Mouse (Mus musculus): ENCODE results near the gene Esrrg. TPM values are rescaled to one million over a fixed set of nuclear protein-coding genes. Genes with fewer than 3 reads are reported as not detected.

The Esrrg gene
- polyA plus RNA-seq, 1 experiment from 2014 or later: 5.0 TPM

DNA sequence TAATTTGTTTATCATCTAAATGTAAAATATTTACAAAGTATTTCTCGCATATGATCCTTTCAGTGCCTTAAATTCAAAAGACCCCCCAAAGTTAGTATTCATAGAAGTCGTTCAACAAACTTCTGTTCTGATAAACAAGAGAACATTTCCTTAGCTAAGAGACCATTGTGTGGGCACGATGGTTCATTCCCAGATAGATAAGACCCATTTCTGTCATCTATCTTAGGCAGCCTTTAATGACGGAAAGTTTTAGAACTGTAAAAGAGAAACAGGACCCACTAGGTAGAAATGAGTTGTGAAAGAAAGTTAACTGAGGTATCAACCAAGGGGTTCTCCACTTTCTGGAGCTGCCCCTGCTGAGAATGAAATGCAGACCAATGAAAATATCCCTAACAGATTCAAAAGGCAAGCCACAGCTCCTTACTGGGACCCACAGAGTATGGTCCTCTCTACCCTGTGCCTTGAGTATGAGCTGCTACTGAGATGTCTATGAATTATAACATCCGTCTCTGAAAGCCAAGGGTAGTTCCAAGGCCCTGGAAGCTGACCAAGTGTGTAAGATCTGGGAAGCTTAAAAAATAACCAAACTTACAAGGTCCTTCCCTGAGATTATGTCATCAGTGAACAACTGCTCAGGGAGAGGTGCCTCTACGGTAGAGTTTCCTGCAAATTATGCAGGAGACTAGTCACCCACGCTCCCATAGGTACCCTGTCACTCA, 548.8 kb downstream of the Esrrg start:
- DNase-seq (ENCODE audit: low spot score) (no peak), ATAC-seq (replicated peaks; ENCODE audit: low FRiP score) (no peak)
- Histone ChIP-seq H3K4me2 (ENCODE audit: low read depth, low read length, severe bottlenecking) (no peak overlapping the region), H3K36me3 (ENCODE audit: control insufficient read depth, insufficient read depth, low read length) (no peaks in the 10 kb centered on the region), H3K27ac (ENCODE audit: low read depth, low read length) (no peak overlapping the region), H3K9me3 (ENCODE audit: control insufficient read depth, low read length) (no peaks in the 10 kb centered on the region), H3K9ac (ENCODE audit: low read length) (no peak overlapping the region), H3K4me3 (ENCODE audit: low read depth, low read length) (no peak overlapping the region), H3K4me1 (replicated peaks; ENCODE audit: control insufficient read depth, insufficient read depth, low read length) (no peaks in the 10 kb centered on the region; the same call in 1 of the 2 replicates), H3K27me3 (ENCODE audit: control insufficient read depth, insufficient read depth, low read length) (no peaks in the 10 kb centered on the region)
- 89% methylated on average over 7 of the region's 7 CpGs for WGBS

DNA sequence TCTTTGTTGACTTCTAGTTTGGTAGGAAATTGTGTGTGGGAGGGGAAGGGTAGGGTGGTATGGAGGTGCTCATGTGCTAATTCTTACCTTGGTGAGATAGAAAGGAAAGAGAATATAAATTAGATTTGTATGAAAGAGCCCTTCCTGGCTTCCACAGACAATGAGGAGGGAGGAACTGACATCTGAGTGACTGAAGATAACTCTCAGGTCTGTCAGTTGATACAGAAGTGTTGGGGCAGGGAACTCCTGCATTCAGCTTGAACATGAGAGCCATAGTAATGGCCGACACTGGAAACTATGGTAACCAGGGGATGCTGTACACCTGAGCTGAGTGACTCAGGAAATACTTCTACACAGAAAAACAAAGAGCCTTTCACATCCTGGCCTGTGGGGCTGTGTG, 550.1 kb downstream of the Esrrg start:
- ATAC-seq (replicated peaks; ENCODE audit: low FRiP score) (no peak), DNase-seq (ENCODE audit: low spot score) (no peak)
- Histone ChIP-seq H3K27me3 (ENCODE audit: control insufficient read depth, insufficient read depth, low read length) (no peaks in the 10 kb centered on the region), H3K36me3 (ENCODE audit: control insufficient read depth, insufficient read depth, low read length) (no peaks in the 10 kb centered on the region), H3K27ac (ENCODE audit: low read depth, low read length) (no peak overlapping the region), H3K4me2 (ENCODE audit: low read depth, low read length, severe bottlenecking) (no peak overlapping the region), H3K9ac (ENCODE audit: low read length) (no peak overlapping the region), H3K9me3 (ENCODE audit: control insufficient read depth, low read length) (no peaks in the 10 kb centered on the region), H3K4me3 (ENCODE audit: low read depth, low read length) (no peak overlapping the region), H3K4me1 (replicated peaks; ENCODE audit: control insufficient read depth, insufficient read depth, low read length) (no peaks in the 10 kb centered on the region; the same call in 1 of the 2 replicates)
- 86% methylated on average over 1 of the region's 1 CpGs for WGBS

DNA sequence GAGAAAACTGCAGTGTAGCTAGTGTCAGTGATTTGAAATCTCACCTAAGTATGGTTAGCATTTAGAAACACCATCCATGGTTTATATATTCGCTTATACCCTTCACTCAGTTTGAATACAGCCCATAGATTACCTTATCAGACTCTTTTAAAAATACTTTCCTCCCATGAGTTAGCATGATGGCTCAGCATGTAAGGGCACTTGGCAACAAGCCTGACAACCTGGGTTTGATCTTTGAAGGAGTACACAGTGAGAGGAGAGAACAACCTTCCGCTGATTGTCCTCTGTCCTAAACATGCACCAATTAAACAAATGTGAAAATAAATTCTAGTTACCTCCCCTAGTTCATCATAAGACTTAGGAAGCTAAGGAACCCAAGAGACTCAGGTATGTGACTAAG, 550.5 kb downstream of the Esrrg start:
- Histone ChIP-seq H3K9ac (ENCODE audit: low read length) (no peak overlapping the region), H3K4me2 (ENCODE audit: low read depth, low read length, severe bottlenecking) (no peak overlapping the region), H3K4me3 (ENCODE audit: low read depth, low read length) (no peak overlapping the region), H3K27me3 (ENCODE audit: control insufficient read depth, insufficient read depth, low read length) (no peaks in the 10 kb centered on the region), H3K9me3 (ENCODE audit: control insufficient read depth, low read length) (no peaks in the 10 kb centered on the region), H3K27ac (ENCODE audit: low read depth, low read length) (no peak overlapping the region), H3K4me1 (replicated peaks; ENCODE audit: control insufficient read depth, insufficient read depth, low read length) (no peaks in the 10 kb centered on the region; the same call in 1 of the 2 replicates), H3K36me3 (ENCODE audit: control insufficient read depth, insufficient read depth, low read length) (no peaks in the 10 kb centered on the region)
- ATAC-seq (replicated peaks; ENCODE audit: low FRiP score) (no peak), DNase-seq (ENCODE audit: low spot score) (no peak)
- 93% methylated on average over 2 of the region's 2 CpGs for WGBS

DNA sequence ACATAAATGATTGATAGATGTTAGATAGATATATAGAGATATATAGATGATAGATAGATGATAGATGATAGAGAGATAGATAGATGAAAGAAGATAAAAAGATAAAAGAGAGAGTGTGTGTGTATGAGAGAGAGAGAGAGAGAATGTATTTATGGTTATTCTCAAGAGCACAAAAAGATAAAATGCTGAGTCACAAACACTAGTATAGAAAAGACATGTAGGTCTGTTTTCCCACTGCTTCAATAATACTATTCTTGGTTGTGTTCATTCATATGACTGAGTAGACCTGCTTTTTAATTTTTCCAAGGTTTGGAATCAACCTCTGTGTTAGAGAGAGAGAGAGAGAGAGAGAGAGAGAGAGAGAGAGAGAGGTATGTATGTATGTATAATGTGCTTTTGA, 554.5 kb downstream of the Esrrg start:
- H3K36me3 ChIP-seq (ENCODE audit: control insufficient read depth, insufficient read depth, low read length): no peaks in the 10 kb centered on the region
- no peak overlapping the region for H3K27ac ChIP-seq (ENCODE audit: low read depth, low read length)
- H3K4me2 ChIP-seq (ENCODE audit: low read depth, low read length, severe bottlenecking): no peak overlapping the region
- no peak overlapping the region for H3K9ac ChIP-seq (ENCODE audit: low read length)
- ATAC-seq (replicated peaks; ENCODE audit: low FRiP score): no peak
- no peaks in the 10 kb centered on the region for H3K27me3 ChIP-seq (ENCODE audit: control insufficient read depth, insufficient read depth, low read length)
- no peak for DNase-seq (ENCODE audit: low spot score)
- no peaks in the 10 kb centered on the region for H3K9me3 ChIP-seq (ENCODE audit: control insufficient read depth, low read length)
- no peaks in the 10 kb centered on the region for H3K4me1 ChIP-seq (replicated peaks; ENCODE audit: control insufficient read depth, insufficient read depth, low read length)
- H3K4me3 ChIP-seq (ENCODE audit: low read depth, low read length): no peak overlapping the region

DNA sequence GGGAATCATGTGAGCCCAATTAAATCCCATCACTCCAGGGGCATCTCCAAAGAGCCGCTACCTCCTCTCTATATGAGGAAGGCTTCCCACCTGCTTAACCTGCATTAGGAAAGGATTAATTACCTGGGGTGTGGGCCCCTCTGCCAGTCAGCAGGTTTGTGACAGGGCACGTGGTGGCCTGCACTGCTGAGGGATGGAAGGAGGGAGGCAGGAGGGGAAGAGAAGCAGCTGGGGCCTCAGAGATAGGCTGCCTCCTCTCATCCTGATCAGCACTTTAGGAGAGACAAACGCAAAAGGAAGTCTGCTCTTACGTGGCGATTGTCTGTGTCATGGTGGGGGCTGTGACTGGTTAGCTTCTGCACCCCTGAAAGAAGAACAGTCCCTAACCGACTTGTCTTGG, 555.7 kb downstream of the Esrrg start:
- no peak overlapping the region for H3K9ac ChIP-seq (ENCODE audit: low read length)
- DNase-seq (ENCODE audit: low spot score): no peak
- 54% methylated on average over 6 of the region's 6 CpGs for WGBS
- ATAC-seq (replicated peaks; ENCODE audit: low FRiP score): no peak
- H3K4me1 ChIP-seq (replicated peaks; ENCODE audit: control insufficient read depth, insufficient read depth, low read length): no peaks in the 10 kb centered on the region
- no peaks in the 10 kb centered on the region for H3K9me3 ChIP-seq (ENCODE audit: control insufficient read depth, low read length)
- H3K4me3 ChIP-seq (ENCODE audit: low read depth, low read length): no peak overlapping the region
- no peak overlapping the region for H3K4me2 ChIP-seq (ENCODE audit: low read depth, low read length, severe bottlenecking)
- no peak overlapping the region for H3K27ac ChIP-seq (ENCODE audit: low read depth, low read length)
- no peaks in the 10 kb centered on the region for H3K36me3 ChIP-seq (ENCODE audit: control insufficient read depth, insufficient read depth, low read length)
- H3K27me3 ChIP-seq (ENCODE audit: control insufficient read depth, insufficient read depth, low read length): no peaks in the 10 kb centered on the region

DNA sequence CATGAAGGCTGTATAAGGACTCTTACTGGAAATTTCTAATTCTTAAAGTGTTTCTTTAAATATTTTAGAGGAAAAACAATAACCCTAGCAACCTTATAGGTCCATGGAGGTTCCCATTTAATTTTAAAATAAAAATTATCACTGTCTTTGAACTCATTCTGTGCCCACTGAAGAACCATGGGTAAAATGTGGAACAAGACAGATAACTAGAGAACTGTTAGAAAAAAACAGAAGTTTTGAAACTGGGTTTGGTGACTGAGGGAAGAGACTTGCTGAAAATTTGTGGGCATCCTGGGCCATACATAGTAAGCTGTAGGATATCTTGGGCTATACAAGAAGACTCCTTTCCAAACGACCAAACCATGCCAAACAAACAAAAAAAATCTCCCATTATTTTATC, 565.3 kb downstream of the Esrrg start:
- Histone ChIP-seq H3K4me2 (ENCODE audit: low read depth, low read length, severe bottlenecking) (no peak overlapping the region), H3K4me3 (ENCODE audit: low read depth, low read length) (no peak overlapping the region), H3K27me3 (ENCODE audit: control insufficient read depth, insufficient read depth, low read length) (no peaks in the 10 kb centered on the region), H3K27ac (ENCODE audit: low read depth, low read length) (no peak overlapping the region), H3K9me3 (ENCODE audit: control insufficient read depth, low read length) (no peaks in the 10 kb centered on the region), H3K9ac (ENCODE audit: low read length) (no peak overlapping the region), H3K36me3 (ENCODE audit: control insufficient read depth, insufficient read depth, low read length) (no peaks in the 10 kb centered on the region), H3K4me1 (replicated peaks; ENCODE audit: control insufficient read depth, insufficient read depth, low read length) (no peaks in the 10 kb centered on the region)
- 58% methylated on average over 1 of the region's 1 CpGs for WGBS
- DNase-seq (ENCODE audit: low spot score) (no peak), ATAC-seq (replicated peaks; ENCODE audit: low FRiP score) (no peak)

DNA sequence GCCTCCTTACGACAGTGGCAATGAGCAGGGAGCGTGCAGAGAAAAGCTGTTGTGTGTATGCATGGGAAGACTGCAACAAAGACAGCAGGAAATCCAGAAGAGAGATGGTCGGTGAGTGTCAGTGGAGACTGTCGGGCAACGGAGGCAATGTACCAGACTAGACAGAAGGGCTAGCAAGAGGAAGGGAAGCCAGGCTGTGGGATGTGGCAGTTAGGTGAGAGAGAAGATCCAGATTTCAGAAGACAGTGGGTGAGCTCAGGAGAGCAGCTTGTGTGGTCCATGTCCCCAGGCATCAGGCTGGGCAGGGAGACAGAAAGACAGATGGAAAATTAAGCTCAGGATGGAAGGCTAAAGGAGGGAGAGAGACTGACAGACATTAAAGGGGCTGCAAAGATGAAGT, 574.4 kb downstream of the Esrrg start:
- no peak overlapping the region for H3K4me3 ChIP-seq (ENCODE audit: low read depth, low read length)
- no peak overlapping the region for H3K9ac ChIP-seq (ENCODE audit: low read length)
- H3K9me3 ChIP-seq (ENCODE audit: control insufficient read depth, low read length): no peaks in the 10 kb centered on the region
- no peak overlapping the region for H3K27ac ChIP-seq (ENCODE audit: low read depth, low read length)
- WGBS: 84% methylated on average over 5 of the region's 5 CpGs
- ATAC-seq (replicated peaks; ENCODE audit: low FRiP score): no peak
- no peaks in the 10 kb centered on the region for H3K36me3 ChIP-seq (ENCODE audit: control insufficient read depth, insufficient read depth, low read length)
- H3K27me3 ChIP-seq (ENCODE audit: control insufficient read depth, insufficient read depth, low read length): no peaks in the 10 kb centered on the region
- DNase-seq (ENCODE audit: low spot score): no peak
- H3K4me2 ChIP-seq (ENCODE audit: low read depth, low read length, severe bottlenecking): no peak overlapping the region
- peaks cover 2% of the 10 kb centered on the region; the same call in 1 of the 2 replicates for H3K4me1 ChIP-seq (replicated peaks; ENCODE audit: control insufficient read depth, insufficient read depth, low read length)

DNA sequence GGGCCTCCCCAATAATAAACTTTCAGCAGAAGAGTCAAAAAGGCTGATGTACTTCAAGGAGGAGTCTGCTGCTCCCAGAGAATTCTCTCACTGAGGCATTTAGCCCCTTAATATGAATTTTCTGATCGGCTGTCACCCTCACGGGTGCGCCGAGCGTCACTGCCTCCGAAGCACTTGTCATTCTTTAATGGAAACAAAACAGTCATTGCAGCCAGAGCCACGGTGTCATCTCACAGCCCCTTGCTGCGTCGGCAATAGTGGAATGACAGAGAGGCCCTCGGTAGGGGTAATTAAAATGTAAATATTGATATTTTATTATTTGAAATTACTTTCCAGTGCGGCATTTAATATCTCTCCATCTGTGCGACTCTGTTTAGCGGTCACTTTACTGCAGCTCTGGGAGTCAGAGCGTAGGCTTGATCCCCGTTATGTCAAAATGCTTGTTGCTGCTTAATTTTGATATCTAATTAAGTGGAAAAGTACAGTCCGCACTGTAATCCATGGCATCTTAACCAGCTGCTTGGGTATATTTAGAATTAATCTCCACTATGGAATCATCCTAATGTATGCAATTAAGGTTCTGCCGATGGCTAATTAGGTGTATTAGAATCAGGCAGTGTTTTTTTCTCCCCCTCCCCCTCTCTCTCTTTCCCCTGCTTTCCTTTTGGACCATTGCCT, 578.0 kb downstream of the Esrrg start:
- Histone ChIP-seq H3K27me3 (ENCODE audit: control insufficient read depth, insufficient read depth, low read length) (no peaks in the 10 kb centered on the region), H3K4me3 (ENCODE audit: low read depth, low read length) (no peak overlapping the region), H3K4me1 (replicated peaks; ENCODE audit: control insufficient read depth, insufficient read depth, low read length) (peaks cover 2% of the 10 kb centered on the region; the same call in 1 of the 2 replicates), H3K27ac (ENCODE audit: low read depth, low read length) (no peak overlapping the region), H3K4me2 (ENCODE audit: low read depth, low read length, severe bottlenecking) (no peak overlapping the region), H3K36me3 (ENCODE audit: control insufficient read depth, insufficient read depth, low read length) (no peaks in the 10 kb centered on the region), H3K9me3 (ENCODE audit: control insufficient read depth, low read length) (no peaks in the 10 kb centered on the region), H3K9ac (ENCODE audit: low read length) (no peak overlapping the region)
- WGBS: 55% methylated on average over 17 of the region's 17 CpGs
- ATAC-seq (replicated peaks; ENCODE audit: low FRiP score) (peak; percentile 49; the same call in 1 of the 2 replicates), DNase-seq (ENCODE audit: low spot score) (no peak)

DNA sequence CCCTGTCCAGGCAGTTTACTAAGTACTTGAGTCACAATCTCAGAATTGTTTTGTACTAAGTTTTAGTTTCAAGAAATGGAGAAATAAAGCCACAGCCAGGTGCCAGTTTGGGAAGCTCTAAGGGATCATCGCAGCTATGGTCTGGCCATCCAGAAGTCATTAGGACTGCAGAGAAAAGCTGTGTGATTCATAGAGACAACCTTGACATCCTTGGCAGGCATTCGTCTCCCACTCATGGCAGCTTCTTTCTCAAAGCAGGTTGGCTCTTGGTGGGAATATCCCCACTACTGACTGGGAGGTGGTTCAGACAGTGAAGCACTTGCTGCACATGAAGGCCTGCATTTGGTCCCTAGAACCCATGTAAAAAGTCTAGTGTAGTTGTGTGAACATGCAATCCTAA, 584.4 kb downstream of the Esrrg start:
- Histone ChIP-seq H3K4me2 (ENCODE audit: low read depth, low read length, severe bottlenecking) (no peak overlapping the region), H3K9ac (ENCODE audit: low read length) (no peak overlapping the region), H3K9me3 (ENCODE audit: control insufficient read depth, low read length) (no peaks in the 10 kb centered on the region), H3K36me3 (ENCODE audit: control insufficient read depth, insufficient read depth, low read length) (no peaks in the 10 kb centered on the region), H3K27ac (ENCODE audit: low read depth, low read length) (no peak overlapping the region), H3K27me3 (ENCODE audit: control insufficient read depth, insufficient read depth, low read length) (no peaks in the 10 kb centered on the region), H3K4me1 (replicated peaks; ENCODE audit: control insufficient read depth, insufficient read depth, low read length) (no peaks in the 10 kb centered on the region), H3K4me3 (ENCODE audit: low read depth, low read length) (no peak overlapping the region)
- ATAC-seq (replicated peaks; ENCODE audit: low FRiP score) (no peak), DNase-seq (ENCODE audit: low spot score) (no peak)
- WGBS: 94% methylated on average over 2 of the region's 2 CpGs

All from forebrain, embryonic 11.5 days (tissue).